Mouse (Mus musculus): Measurements from ENCODE around the gene Adam1a.

- TF ChIP-seq POLR2A (IDR thresholded peaks at IDR 0.05; ENCODE audit: borderline replicate concordance, extremely low read depth, insufficient read depth, insufficient read length, poor library complexity, severe bottlenecking), result no peak
- no peak for TF ChIP-seq CTCF (IDR thresholded peaks at IDR 0.05; ENCODE audit: borderline replicate concordance, extremely low read depth, insufficient read depth, insufficient read length)
These were observed 18.3 kb downstream of the Adam1a start for GRCm38 (mm10) chr5:121526961-121527360.
